Mouse (Mus musculus) layer of hippocampus, postnatal 14 days (tissue): ENCODE results near the gene Mpp4. TPM values are rescaled to one million over a fixed set of nuclear protein-coding genes. Genes with fewer than 3 reads are reported as not detected.

Experiments
- DNase-seq, 2 experiments: peaks; one replicate each; pipeline ENCODE4 v3.0.0; 2021 to 2022; ENCODE audit warnings: low spot score in 2 of 2, mixed read lengths in 1 of 2
- long read RNA-seq, 2 experiments: library from polyadenylated mRNA; stranded (forward); transcript quantifications; one replicate each; pipeline ENCODE4 v2.0.0; 2021
- total RNA-seq, 2 experiments: library from RNA; stranded (reverse); gene quantifications; 2 replicates each; pipeline ENCODE4 v1.2.3; 2021

The Mpp4 gene
- 1 to 10 TPM; 1.1 to 1.4 TPM for total RNA-seq
- long read RNA-seq, experiment 1, result 0 reads
- long read RNA-seq, experiment 2, partial matches to known transcripts, result 0 of 1 reads
- long read RNA-seq, experiment 2, other reads (novel, unspliced or antisense), result 1 of 1 reads

DNA sequence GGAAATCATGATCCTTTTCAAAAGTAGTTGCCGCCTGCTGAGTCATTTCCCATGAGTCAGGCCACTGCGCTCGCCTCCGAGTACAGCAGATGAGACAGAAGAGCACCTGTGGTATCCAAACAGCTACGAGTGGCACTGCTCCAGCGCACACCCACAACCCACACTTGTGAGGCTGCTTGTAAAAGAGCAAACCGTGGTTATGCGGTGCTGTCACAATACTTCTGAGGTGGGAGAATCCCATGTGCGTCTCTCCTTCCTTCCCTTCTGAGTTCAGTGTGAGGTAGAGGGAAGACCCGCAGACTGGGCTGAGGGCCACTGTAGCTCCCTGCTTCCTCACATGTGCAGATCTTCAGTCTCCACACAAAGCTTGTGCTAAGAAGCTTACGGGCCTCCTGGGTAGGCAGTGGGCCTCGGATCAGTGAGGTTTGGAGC is at the start of gene Mpp4:
Gene Mpp4 (minus strand): TSS at position 360 of the 432 bp plus-strand sequence.
- DNase-seq, result peak; percentile 49 to 53

DNA sequence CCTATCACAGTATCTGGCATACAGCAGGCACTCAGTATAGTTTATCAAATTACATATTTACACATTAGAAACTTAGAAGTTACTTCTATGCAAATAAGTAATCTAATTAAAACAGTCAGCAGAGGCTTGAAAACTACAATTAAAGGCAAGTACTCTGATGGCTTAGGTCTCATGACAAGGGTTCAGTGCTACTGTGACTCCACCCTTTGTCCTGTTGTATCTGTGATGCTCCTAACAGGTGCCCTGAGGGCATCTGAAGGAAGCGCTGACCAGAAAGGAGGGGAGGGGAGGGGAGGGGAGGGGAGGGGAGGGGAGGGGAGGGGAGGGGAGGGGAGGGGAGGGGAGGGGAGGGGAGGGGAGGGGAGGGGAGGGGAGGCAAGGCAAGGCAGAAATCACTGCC is 49.8 kb upstream of the Mpp4 start:
- no peak for DNase-seq

DNA sequence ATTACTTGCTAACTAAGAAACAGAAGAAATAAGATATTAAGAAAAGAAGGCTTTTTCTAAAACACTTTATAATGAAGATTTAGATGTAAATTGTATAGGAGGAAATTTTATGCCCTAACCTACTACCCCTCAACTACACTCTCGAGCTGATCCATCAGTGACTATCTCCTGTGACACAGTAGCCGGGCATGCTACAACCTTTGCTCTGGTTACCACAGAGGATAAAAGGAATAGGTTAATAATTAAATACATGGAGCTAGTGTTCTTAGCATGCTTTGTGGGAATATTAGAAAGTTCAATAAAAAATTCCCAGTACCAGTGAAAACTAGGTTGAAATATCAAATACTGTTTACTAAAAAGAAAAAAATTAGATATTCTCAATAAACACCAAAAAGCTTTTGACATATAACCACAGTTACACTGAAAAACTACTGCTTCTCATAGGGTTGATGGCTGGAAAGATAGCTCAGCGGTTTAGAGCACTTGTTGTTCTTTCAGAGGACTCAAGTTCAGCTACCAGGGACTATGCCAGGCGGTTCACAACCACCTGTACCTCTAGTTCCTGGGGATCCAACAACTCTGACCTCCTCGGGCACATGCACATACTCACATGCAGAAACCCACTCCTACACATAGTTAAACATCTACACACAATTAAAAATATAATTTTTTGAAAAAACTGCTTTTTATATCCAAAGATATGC is 49.0 kb upstream of the Mpp4 start:
- no peak for DNase-seq

DNA sequence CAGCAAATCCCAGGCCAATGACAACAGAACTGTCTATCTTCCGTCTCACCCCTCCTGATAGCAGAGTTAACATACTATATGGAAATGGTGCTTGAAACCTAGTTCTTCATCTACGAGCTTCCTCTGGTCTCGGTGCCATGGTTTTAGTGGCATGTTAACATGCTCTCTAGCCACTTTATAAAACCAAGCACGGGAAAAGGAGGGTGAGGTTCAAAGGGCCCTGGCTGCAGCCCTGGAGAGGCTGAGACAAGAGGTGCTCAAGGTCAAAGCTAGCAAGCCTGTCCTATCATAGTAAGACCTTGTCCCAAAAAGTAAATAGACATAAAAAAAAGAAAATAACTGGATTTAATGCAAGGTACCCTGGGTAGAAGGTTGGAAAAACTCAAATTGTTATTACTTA is 48.5 kb upstream of the Mpp4 start:
- DNase-seq, result no peak

DNA sequence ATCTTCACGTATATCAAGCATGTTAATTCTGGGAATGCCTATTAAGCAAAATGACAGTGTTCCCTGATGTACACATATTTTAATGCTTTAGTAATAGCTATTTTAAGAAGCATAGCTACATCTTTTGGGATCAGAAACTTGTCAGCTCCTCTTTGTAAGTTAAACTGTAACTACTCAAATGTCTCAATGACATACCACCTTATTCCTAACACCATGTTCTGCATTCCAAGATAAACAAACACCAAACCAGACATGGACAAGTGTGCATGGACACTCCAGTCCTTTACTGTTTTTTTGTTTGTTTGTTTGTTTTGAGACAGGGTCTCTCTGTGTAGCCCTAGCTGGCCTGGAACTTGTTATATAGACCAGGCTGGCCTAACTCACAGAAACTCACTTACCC is 45.1 kb upstream of the Mpp4 start:
- no peak for DNase-seq

DNA sequence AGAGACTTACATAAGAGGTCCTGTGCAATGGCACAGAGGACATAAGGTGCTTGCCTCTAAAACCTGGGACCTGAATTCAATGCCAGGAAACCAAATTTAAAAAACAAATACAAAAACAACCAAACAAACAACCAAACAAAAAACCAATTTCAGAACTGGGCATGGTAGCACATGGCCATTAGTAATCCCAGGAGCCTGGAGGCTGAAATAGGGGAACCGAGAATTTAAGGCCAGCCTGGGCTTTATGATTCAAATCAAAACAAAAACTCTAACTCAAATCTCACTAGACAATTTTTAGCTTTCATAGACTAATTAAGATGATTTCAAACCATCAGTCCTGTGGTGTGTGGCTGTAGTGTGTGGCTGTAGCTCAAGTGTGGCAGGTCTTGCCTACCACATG is 41.3 kb upstream of the Mpp4 start:
- no peak for DNase-seq

DNA sequence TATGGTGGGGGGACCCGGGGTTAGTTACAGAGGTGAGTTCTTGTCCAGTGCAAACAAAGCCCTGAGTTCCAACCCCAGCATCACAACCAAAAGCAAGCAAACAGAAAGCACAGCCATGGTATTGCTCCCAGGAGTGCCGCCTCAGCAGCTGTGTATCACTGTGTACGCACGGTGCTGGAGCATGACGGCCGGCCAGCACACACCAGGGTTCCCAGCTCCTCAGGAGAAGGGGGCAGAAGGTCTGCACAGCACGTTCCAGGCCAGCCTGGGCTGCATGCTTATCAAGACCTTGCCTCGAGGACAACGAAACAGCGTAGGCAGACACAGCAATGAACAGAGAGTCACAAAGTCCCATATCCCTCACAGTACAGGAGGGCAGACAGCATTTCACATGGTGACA is 39.2 kb upstream of the Mpp4 start:
- DNase-seq, result no peak

DNA sequence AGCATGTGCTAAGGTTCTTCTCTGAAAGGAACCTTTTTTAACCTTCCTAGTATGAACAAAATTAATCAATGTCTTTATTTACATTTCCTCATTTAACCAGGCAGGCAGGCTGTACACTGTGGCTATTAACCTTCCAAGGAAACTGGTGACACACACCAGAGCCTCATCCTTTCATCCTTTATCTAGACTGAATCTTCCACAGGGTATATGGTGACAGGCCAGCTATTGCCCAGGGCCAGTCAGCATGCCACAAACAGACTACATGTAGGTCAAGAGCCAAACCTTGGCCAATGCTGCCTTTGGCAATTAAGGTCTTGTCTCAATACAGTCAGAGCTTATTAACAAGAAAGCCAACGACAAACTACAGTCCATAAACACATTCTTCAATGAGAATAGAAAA is 38.4 kb upstream of the Mpp4 start:
- no peak for DNase-seq

DNA sequence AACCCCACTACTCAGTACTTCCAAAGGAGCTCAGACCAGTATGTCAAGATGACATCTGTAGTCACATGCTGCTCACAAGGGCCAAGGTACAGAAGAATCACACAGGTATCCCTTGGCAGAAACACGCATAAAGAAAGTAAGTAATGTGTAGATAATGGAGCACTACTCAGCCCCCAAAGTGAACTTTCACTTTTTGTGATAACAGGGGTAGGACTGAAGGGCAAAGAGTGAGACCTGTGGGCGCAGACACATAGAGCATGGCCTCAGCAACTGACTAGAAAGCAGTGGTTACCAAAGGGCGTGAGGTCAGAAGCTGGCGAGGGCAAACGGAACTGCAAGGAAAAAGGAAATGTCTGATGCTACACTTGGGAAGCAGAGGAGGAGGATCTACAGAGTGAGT is 37.8 kb upstream of the Mpp4 start:
- no peak for DNase-seq

DNA sequence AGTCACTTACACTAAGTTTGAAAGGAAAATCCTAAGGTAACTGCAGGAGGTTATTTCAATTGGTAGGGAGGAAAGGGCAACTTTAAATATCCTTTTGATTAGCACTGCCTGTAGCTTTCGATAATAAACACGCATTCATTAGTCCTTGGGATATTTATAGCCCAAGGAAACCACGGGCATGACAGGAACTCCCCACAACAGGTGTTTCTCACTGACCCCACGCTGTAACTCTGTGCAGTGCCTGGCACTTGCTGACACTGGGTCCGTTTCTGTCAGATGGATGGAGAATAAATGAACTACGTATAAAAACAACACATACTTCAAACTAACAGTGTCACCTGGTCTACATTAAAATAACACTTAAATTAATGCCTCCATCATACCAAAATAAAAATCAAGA is 31.8 kb upstream of the Mpp4 start:
- no peak for DNase-seq

DNA sequence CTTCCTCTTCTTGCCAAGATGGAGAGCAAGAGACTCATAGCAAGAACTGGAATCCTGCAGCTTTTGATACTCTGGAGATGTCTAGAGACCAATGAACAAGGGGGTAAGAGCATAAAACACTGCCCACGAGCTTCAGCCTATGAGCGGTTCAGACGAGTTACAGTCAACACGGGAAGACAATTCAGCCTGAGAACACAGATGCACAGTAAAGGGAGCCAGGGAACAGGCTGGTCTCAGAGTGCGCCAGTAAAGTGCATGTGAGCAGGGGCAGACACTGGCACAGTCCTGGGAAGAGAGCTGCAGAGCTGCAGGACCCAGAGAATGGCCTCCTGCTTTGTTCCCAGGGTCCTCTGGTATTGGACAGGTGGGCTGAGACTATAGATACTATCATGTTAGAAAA is 24.6 kb upstream of the Mpp4 start:
- peak; percentile 47 to 73 for DNase-seq

DNA sequence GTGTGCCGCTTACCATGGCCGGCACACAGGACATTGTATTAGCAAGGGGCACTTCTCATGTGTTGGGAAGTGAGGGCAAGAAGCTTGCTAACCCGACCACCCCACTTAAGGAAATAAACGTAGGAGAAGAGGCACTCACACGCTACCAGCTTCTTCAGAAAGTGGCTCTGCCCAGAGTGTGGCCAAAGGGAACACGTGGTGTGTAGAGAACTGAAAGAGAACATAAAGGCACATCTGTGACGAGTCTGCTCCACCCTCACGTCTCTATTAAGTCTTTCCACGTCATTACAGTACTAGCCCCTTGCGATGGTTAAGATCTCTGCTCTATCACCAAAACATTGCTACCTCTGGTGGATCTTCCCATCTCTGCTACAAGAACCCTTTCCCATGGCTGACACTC is 23.1 kb upstream of the Mpp4 start:
- DNase-seq, result no peak

DNA sequence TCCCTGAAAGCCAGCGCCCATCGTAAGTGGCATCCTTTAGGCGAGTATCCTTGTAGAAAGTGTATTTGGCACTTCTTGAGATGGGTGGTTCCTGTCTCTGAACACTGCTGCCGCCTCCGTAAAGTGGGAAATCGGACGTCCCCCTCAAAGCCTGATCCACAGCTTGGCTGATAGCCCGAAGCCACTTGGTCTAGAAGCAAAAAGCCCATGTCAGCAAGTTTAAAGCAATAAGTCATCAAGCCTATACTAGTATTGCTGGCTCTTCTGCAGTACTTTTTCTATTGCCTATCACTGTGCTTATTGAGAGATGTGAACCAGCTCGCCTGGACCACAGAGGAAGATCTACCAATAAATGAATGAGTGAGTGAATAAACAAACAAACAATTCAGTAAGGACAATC is 22.2 kb upstream of the Mpp4 start:
- DNase-seq, result no peak

DNA sequence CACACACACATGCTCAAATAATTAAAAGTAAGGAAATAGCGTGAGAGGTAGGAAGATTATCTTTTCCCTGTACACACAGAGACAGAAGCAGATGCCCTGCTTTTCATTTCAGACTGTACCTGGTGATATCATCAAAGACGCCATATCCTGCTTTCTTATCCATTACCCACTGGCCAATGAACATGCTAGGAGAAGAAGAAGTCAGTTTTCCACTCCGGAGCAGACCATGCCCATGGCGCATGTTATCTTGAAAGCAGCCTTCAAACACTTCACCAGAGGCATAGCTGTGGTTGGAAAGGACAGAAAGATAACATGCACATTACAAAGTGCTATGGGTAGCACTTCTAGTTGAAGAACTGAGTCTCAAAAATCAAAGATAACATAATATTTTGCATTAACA is 19.9 kb upstream of the Mpp4 start:
- DNase-seq, result no peak

DNA sequence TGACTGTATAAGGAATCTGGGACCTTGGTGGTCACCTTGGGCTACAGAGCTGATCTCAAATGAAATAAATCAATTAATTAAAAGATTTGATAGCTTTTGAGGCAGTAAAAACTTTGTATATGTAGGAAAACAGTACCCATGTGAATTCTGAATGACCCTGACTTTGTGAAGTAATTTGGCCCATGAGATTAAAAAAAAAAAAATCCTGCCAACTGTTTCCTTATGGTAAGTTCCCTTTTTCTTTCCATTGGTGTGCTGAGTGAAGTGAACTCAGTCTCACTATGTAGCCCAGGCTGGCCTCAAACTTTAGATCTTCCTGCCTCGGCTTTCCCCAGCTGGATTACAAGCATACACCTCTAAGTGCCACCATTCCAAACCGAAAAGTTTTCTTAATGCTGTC is 19.2 kb upstream of the Mpp4 start:
- no peak for DNase-seq

DNA sequence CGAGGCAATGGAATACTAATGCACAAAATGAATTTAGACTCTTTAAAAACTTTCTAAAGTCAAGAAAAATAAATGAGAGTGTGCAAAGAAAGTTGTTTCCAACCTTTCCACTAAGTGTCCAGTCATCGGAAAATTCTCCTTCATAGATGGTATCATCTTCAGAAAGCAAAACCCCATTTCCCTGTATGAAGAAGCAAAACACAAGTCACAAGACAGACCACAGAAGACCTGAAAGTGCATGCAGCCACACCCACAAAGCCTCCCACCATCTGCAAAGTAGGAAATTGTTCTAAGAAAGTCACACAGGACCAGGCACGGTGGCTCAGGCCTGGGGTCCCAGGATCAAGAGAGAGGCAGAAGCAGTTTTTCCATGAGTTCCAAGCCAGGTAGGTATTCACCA is 16.8 kb upstream of the Mpp4 start:
- no peak for DNase-seq

DNA sequence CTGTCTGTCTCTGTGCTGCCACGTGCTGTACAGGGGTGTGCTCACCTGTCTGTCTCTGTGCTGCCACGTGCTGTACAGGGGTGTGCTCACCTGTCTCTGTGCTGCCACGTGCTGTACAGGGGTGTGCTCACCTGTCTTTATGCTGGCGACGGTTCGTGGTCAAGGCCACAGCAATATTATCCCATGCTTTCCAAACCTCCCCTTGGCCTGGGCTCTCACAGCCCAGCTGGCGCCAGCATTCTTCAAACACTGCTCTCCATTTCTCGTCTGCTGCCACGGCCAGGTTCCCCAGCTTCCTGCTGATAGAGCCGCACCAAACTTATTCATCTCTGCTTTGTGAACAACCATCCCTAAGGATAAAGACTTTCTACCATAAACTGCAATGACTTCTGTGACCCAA is 15.2 kb upstream of the Mpp4 start:
- DNase-seq, result no peak

DNA sequence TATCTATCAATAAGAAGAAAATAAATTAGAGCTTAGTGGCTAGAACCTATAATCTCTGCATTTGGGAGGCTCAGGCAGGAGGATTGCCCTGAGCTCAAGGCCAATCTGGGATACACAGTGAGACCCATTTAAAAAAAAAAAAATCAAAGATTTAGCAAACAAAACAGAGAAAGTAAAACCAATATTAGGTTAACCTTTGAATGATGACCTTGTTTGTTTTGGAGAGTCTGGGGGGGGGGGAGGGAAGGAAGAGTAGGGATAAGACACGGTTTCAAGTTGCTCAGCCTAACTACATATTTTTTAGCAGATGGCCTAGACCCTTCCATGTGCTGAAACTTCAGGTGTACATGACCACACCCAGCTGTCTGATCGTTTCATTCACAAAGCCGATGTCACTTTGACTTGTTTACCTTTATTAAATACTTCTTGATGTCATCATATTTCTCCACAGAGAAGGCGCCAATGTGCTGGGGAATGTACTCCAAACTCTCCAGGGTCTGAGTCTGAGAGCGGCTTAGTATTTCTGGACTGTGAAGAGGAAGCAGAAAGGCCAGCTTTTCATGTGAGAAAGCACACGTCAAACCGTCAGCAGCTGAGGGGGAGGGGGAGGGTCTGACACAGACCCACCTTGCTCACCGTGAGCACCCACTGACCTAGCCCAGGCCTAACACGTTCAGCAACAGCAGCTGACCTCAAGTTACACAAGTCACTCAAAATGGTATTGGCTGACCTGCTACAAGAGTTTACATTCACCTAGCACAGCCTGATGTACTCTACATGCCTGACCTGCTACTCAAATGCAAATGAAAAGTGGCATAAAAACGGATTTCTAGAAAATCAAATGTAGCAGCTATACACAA is 11.6 kb upstream of the Mpp4 start:
- no peak for DNase-seq

DNA sequence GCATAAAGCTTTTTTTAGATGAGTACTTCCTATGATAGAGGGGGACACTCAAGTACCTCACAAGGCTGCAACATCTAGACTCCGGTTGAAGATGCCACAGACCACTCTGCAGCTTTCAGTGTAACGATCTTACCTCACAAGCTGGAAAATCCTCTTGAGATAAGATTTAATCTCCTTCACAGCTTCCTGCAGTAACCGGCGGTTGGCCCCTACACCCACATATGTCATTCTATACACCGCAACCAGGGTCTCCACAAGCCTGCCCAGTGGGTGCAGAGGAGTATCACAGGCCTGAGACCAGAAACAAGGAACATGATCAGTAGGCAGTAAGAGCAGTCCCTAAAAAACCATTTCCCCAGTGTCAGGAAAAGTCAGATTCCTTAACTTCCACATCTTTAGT is 9.8 kb upstream of the Mpp4 start:
- no peak for DNase-seq

DNA sequence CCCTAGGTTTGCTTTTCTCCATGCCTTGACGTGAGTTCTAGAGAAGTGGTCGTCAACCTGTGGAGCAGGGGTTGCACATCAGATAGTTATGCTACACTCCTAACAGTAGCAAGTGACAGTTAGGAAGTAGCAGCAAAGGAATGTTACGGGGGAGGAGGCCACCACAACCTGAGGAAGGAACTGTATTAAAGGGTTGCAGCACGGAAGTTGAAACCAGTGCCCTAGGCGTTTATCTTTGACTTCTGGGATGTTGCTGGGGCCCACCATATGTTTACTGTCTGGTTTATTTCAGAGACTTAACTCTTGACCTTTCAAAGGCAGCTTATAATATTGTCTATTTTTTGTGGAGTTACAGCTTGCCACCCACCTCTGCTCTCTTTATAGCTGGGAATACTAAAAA is 8.7 kb upstream of the Mpp4 start:
- no peak for DNase-seq

DNA sequence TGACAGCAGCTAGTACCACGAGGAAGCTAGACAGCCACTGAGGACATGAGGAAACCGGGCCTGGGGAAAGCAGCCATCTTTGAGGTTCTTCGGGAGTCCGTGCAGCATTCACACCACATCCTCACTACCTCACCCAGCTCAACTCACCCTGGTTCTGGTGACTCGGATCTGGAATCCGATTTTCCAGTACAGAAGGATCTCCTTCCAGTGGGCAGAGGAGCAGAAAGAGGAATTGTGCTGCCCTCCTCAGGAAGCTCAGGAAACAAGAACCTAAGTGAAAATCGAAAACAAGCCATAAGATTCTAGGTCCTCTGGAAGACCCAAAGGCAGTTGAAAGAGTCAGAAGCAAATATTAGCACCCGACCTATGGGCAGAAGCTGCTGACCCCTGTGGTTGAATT is 7.1 kb upstream of the Mpp4 start:
- DNase-seq, result no peak

DNA sequence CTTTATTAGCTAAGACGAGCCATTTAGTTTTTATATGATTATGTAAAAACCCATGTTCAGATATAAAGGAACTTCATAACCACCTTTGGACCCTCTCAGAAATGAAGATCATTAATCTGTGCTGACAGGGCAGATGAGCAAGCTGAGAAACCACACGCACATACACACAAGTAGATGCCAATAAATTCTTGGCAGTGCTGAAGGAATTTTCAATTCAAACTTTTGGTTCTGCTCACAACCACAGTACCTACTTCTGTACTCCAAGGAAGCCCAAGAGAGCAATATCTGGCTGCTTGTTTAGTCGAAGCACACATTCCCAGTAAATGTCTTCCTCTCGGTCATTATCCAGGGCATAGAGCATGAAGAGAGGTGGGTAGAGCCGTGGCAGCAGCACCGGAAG is 6.4 kb upstream of the Mpp4 start:
- DNase-seq, result no peak

DNA sequence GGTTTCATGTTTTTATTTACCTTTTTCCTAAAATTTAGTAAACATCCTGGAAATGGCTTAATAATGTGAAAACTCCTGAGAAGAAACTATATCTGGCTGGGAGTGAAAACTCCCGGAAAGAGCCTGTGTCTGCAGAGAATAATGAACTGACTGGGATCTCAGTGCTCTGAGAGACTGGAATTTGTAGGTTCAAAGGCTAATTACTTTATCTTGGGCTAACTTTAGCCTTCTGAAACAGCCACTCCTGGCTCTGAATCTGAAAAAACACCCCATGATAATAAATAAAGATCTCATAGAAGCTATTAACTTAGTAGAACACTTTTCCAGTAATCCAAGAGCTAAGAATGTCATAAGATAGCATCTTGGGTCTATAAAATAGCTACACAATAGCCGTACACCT is 5.4 kb upstream of the Mpp4 start:
- DNase-seq, result no peak
